Mouse (Mus musculus) urinary bladder, postnatal 25 days (tissue): ENCODE measurements around the gene Bnc2.

Source experiments
- DNase-seq: peaks from one replicate; pipeline ENCODE4 v3.0.0; 2022; ENCODE audit warnings: low spot score

The Bnc2 gene

DNA sequence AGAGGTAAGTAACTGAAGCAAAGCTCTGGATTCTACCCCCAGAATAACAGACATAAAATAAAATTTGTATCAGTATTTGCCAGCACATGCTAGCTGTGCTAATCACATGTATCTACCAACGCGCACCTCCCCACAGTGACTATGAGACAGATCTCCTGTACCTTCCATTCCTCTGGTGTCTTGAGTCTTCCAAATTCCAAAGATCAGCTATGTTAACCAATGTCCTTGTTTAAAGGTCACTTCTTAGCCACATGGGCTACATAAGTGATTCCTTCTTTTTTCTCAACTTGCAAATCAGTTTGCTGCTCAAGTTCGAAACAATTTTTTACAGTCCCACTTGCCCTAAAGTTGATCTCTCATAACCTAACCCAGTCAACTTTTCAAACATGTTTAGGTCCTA, 167.5 kb downstream of the Bnc2 start:
- DNase-seq, result no peak

DNA sequence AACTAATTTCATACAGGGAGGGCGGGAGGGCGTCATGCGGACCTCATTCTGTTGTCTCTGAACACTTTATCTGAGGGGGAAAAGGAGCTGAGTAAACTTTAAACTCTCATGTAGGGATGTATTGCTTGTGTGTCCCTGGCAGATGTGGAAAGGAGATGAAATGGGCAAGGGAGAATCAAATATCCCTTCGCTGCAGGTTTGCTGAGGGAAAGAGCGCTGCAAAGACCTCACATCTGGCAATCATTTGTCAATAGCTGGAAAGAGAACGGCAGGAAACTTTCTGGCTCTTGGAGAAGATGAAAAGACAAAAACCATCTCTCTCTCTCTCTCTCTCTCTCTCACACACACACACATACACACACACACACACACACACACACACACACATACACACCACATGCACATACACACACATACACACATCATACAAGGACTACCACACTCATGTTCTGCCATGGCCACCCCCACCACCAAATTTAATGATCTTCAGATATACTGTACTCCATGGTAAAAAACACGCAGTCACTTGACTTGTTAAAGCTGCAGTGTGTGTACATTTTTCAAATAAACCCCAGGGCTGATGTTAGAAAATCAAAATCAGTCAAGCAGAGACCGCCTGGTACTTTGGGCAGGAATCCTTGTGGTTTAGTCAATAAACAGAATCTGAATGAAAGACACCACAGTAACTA, 172.3 kb downstream of the Bnc2 start:
- no peak for DNase-seq

DNA sequence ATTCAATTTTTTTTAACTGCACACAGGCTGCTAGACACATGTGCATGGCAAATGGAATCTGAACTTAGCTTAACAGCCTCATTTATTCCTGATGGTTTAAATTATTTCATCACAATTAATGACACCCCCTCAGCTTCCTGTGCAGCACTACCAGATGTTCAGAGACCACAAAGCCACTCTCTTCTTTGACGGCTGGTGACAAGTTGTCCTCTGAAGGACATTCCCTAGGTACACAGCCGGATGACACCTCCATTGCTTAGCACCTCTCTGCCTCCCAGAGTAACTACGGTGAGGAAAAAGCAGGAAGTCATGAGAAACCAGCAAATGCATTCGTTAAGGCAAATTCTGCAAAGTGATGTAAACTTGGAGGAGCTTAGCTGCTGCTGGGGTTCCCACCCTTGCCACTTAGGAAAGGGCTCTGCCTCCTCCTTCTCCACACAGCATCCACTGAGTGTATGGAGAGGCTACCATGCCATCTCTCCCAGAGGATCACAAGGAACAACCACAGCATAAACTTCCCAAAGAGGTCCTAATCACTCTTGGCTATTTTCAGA, 174.2 kb downstream of the Bnc2 start:
- no peak for DNase-seq

DNA sequence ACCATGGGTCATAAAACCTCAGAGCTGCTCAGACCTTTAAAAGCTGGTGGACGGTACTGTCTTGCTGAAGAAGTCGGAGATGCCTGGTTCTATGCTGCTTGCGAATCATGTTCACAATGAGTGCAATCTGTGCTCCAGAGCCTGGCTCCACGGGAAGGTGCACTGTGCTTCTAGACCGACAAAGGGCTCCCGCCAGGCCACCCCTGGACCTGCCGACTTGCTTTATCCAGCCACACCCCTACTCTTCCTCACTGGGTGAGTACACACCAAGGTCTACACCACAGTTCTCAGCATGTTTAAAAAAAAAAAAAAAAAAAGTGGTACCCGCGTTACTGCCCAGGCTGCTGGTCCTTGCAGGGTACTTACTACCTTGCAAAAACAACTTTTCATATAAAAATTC, 174.8 kb downstream of the Bnc2 start:
- DNase-seq, result no peak

DNA sequence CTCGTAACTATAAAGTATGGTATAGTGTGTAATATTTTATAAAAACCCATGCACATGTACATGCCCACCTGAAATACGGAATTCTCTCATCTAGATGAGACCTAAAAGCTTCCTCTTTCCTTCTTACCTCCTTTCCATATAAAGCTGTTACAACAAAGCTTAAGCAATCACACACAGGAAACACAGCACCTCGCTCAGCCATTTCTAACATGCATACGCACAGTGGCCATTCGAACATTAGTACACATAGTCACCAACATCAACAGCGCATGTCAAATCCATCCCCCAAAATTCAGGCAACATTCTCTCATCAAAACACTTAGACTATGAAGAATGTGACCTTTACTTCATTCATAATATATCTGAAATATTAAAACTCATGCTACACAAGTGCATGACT, 176.6 kb downstream of the Bnc2 start:
- DNase-seq, result no peak

DNA sequence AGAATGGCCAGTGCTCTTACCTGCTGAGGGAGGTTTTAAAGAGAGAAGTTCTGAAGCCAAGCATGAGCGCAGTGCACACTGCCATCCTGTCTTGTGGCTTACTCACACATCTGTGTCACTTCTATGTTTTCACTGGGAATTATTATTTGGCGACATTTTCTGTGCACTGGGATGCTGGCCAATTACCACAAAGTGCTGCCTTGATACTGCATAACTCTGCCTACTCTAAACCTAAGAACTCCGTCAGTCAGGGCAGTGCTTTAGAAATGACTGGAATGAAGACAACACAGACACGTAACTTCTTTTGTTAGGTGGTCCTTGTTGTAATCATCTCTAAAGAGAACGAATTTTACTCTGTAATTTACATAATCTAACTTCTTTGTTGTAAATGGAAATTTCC, 186.8 kb downstream of the Bnc2 start:
- DNase-seq, result no peak

DNA sequence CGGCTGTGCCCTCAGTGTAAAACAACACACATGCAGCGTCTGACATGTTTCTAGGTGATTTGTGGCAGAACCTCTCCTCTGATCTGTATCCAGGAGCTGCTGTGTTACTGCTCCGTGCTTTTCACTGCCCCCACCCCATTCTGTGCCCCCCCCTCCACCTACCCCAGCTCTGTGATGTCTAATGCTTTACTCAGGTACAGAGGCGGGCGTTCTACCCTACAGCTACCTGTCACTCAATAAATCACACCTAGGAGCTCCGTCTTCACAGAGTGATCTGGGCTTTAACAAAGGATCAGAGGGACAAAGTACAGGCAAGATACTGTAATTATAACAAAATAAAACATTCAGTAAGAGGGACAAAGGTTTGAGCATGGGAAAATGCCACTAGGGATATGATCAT, 192.4 kb downstream of the Bnc2 start:
- DNase-seq, result no peak

DNA sequence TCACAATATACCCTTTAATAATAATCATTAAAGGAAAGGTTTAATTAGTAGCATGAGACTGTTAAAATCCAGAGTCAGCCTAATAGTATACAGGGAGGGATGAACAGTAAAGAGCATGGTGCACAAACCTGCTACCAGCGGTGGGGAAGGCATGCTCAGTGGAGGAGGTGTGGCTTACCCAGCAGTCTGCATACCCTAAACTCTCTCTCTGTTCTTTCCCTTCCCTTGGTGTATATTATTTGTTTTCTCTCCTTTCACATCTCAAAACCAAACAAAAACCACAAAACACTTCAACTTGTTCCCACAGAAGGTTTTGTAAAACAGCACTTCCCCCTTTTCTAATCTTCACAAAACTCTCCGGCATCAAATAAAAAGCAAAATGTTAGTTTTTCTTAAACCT, 202.4 kb downstream of the Bnc2 start:
- no peak for DNase-seq

DNA sequence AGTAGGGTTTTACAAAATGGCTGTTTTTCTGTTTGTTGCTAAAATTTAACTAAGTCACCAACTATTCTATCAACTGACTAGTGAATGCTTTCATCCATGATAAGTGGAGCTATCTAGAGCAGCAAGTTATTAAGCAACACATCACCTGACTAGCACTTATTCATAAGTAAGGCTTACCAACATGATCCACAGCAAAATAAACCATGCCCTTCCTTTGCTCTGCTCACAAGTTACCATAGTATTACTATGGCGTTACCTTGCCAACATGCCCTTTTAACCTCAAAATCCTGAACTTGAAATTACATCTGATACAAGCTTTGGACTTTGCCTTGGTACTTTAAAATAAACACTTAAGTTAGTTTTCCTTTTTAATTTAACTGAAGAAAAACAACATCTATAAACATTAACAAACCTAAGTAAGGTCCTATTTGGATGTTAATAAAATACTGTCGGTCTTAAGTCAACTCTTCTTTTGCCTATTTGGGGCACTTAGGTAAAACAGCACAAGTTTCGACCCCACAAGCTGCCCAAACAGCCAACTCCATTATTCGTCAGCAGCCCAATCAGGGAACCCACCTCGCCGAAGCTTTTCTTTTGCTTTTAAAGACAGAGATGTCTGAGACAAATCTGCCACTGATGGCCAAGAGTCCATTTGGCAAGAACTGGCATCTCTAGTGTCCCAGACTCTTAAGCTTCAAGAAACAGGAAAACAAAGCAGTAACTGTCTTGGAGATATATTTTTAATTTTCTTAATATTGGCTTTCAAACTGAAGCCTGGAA, 204.8 kb downstream of the Bnc2 start:
- no peak for DNase-seq

DNA sequence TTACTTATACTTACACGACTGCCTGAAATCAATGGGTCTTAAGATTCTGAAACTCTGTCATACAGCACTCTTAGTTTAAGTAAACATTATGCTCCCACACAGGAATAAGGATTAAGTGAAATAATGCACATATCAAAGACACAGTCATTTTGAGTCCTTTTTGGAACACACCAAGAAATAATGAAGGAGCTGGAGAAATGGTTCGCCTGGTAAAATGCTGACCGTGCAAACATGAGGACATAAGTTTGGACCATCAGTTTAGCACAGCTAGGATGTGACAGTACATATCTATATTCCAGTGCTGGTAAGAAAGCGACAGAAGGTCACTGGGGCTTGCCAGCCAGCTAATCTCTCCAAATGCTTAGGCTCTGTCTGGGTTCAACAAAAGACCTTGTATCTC, 205.7 kb downstream of the Bnc2 start:
- no peak for DNase-seq

DNA sequence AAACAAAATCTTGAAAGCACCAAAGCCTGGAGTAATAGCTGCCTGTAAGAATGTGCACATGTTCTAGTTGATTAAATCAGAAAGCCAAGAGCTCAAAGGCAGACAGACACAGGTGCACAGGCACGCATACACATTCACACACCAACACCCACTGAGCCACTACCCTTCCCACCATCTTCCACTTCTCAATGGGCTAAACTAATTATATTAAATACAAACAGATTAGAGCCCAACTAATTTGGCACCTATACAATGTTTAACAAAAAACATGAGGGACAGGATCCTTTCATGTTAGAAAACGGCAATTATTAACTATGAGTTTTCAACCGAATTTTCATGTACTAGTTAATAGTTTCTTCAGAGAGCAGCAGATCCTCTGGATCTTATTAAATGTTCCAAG, 207.4 kb downstream of the Bnc2 start:
- no peak for DNase-seq

DNA sequence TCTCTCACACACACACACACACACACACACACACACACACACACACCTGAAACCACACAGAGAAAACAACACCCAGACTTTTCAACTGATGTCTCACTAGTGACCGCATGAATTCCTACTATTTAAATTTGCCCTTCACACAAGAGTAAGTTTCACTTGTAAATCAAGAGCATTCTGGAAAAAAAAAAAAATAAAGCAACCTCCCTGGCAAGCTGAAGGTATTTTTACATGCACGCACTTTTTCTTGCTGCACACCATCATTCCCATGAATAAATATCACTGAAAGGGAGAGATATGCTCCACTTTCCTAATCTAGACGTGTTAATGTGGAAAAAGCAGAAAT, 216.9 kb downstream of the Bnc2 start:
- no peak for DNase-seq

DNA sequence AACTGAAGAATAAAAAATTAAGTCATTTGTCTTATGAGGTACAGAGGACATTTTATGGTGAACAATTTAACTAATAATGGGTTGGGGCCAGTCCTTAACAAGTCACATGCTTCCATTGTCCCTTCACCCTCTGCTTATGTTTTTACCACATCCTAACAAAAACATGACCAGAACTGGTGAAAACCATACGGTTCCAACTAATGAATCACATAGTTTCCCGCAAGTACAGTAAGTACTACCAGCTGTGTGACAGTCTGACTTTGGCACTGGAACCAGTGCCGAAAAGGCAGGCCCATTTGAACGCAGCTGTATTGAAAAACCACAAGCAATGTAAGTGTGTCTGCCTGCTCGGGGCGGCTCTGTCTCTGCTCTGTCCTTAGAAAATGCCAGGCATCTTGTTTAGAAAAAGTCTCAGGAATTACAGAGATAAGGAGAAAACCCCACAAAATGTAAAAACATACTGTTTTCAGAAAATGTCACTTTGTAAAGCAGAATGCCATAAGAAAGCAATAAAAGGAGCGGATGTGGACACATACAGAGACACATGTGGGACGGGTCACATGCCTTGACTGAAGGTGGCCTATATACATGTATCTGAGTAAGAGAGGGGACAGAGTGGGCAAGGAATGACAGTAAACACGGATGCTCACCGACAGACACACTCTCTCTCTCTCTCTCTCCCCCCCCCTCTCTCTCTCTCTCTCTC, 217.4 kb downstream of the Bnc2 start:
- no peak for DNase-seq

DNA sequence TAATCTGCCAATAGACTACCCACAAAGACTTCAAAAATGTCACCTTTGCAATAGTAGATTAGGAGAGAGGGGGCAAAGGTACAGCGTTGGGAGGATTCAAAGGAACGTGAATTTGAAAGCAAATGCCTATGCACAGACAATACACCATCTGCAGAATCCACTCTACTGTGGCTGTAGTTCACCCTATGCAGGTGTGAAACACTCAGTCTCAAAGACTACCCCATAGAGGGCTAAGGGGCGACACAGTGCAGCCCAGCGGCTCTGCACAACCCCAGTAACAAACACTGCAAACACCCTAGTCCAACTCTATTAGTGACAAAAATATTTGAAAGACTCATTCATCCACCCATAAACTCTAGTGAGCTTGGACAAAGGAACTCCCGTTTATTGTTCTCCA, 218.2 kb downstream of the Bnc2 start:
- no peak for DNase-seq

DNA sequence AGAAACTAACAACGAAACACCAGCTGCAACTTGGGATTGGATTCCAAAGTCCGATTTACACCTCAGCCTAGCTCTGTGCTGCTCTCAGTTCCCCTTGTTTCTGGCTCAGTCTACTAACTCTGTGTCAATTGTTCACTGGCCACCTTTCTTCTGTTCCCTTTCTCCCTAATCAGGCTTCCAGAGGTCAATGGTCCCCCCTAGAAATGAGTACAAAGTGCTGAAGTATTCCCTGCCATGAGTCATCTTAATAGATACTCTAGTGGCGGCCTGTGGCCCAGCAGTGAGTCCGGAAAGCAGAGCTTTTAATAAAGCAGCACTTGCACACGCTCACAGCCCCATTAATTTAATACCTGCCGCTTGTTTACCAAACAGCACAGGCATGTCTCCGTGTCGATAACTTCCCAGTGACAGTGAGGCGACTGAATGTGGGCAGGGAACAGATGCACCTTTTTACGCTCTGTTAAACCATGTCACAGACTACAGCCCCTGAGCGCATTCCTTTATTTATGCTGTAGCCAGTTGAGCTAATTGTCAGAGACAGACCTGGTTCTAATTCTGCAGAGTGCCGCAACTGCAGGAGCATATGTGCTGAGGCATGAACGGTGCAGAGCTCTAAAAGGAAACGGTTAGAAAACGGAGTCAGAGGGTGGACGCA, 218.8 kb downstream of the Bnc2 start:
- no peak for DNase-seq

DNA sequence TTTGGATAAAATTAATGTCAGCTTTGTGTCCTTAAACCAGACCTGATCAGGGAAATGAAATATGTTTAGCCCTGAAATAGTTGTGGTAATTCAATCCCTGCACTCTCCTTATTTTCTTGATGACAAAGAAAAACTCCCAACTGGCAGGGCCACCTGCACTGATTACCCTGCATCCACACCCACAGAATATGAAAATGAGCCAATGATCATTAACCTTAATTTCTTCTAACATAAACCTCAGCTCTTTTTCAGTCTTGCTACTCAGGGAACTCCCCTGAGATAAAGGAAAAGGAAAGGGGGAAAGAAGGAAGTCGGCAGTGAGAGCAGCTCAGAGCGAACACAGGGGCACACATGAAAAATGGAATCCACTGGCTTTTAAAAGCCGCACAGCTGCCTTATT, 220.6 kb downstream of the Bnc2 start:
- DNase-seq, result no peak

DNA sequence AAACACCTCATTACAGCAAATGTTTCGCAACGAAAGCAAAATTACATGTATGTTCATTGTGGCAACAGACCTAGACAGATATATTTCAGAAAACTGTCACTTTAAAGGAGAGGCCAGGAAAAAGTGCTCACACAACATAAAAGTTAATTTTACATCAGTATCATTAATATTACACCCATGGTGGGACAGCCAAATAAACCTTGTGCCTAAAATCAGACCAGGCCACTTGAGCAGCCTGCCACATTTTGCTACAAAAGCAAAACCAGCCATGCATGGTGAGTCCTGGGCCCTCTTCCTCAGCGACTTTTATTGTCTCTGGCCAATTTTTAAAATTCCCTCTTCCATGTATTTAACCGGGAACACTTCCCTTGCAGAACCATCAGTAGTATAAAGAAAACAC, 221.5 kb downstream of the Bnc2 start:
- no peak for DNase-seq

DNA sequence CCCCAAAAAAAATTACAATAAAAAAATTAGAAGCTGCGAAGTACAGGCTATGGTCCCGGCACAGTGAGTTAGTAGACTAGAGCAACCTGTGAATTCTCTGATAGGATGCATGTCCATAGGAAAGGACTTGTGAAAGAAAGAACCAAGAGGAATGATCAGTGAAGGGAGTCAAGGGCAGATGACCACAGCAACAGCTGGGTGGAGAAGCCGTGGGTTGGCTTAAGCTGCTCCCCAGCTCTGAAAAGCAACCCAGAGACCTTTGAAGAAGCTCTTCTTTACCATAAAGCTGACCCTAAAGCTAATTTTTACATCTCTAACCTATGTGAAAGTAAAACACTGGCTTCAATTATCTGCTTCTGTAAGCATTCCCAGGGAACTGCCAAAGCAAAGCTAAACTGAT, 222.4 kb downstream of the Bnc2 start:
- DNase-seq, result no peak

DNA sequence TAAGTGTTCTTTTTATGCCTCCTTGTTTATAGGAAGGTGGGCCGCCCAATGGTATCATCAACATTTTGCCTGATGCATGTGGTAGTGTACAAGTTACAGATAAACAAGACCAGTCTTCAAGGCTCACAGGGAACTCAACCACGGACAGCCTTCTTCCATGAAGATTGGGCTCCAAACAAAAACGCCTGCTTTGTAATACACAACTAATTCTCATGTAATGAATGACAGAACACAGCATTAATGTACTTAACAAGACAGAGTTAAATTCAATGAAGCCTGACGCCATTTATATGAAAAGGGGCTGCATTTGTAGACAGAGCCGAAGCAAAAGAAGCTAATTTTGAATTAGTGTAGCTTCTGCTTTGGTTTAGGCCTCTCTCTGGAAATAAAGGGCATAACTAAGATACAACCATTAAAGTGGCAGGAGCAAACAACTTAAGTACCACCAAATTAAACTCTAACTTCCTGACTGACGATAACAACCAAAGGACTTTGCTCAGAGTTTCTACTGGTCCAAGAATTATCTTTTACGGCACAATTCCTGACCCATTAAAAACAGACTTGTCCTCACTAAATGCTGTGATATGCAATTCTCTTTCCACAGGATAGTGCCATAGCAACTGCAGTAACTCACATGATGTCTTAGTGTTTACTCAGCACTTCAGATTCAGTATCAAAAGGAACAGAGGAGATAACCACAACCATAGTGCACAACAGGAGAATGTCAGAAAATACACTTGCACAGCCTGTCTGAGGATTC, 225.6 kb downstream of the Bnc2 start:
- DNase-seq, result no peak

DNA sequence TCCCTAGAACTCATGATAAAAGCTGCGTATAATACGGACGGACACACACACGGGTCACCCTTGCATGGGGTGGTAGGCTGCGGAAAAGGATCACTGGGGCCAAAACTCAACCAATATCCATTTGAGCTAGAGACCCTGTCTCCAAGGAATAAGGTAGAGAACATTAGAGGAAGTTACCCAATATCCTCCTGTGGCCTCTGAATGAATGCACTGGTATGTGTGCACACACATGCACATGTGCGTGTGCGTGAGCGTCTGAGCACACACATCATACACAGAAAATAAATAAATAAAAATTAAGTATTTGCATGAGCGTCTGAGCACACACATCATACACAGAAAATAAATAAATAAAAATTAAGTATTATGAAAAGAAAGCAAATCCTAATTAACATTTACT, 241.8 kb downstream of the Bnc2 start:
- DNase-seq, result no peak

DNA sequence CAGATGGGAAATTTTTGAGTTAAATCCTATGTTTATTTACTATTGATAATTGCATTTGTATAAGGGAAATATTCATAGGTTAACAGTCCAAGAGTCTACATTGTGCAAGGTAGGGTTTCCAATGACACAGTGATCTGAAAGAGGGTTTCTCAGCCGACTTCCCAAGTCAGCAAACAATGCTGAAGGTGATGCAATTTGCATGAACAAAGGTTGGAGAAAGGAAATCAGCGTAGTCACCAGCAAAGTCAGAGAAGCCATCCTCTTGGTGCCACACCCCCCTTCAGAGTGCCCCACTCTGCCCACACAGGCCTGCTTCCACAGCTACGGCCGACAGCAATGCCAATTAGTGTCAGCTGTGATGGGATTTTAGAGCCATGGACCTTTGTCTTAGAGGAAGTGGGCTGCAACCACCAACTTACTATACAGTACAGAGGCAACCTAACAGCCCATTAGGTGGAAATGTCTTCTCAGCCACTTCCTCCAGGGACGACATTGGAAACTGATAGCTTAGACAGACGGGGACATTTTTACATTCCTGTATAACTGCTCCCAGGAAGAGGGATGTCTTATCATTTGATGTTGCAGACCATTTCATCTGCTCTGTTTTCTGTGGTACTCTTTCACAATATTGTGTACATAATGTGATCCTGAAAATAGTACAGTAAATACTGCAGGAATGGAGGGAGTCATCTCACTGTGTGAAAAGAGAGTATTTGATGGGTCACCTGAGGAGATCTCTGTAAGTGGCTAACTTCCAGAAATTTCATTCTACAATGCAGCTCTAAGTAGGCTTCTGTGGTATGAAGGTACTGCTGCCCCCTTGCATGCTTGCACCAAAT, 243.2 kb downstream of the Bnc2 start:
- DNase-seq, result no peak
